Mouse (Mus musculus): ENCODE measurements around the gene Gm20388. TPM values are rescaled to one million over a fixed set of nuclear protein-coding genes. Genes with fewer than 3 reads are reported as not detected.
A peak's percentile ranks its signal among the peaks of the same experiment; 100 is the strongest.

Gm20388 gene
- polyA plus RNA-seq, 1 experiment from 2014 or later: not detected

DNA sequence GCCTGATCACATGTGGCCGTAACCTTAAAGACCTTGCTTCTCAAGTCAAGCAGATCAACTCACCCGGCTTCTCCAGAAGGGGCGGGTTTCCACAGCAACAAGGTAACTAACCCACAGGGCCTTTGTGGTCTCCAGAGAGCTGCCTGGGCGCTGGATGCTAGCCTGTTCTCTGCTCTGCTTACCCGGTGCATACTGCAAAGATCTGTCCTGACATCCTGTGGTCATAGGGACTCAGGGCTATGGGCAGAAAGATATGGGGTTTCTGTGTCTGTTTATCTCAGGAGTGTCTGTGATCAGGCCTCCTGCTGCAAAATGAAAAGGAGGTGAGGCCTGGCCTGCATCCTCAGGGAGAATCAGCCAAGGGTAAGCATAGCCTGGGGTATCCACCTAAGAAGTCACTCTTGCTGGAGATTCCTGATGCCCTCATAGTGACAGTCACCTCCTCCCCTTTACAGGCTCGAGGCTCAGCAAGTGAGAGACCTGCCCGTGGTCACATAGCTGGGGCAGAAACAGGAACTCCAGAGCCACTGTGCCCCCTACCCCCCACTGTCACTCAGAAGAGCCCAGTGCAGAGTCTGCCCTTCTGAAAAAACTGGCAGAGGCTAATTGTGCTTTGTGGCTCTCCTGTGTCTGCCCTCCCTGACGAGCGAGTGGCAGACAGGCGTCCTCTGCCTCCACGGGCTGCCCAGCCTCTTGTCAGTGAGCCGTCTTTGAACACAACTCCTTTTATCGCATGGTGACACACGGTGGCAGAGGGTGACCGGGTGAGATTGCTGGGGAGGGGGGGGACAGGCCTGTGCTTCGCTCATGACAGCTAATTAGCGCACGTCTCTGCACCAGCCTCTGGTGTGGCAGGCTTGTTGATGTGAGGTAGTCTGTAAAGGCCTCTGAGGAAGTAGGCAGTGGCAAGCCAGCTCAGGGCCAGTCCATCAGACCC lies 383.0 kb downstream of the Gm20388 start:
- Histone ChIP-seq H3K27me3 (ENCODE audit: control insufficient read depth, insufficient read depth, low read length) (no peaks in the 10 kb centered on the region), H3K4me2 (ENCODE audit: low read depth, severe bottlenecking) (no peak overlapping the region), H3K4me1 (ENCODE audit: control insufficient read depth, insufficient read depth, low read length) (peaks cover 92% of the 10 kb centered on the region), H3K36me3 (ENCODE audit: control insufficient read depth, insufficient read depth, low read length) (no peaks in the 10 kb centered on the region; the same call in 1 of the 2 replicates), H3K27ac (replicated peaks; ENCODE audit: low read depth, low read length) (no peak overlapping the region; the same call in 1 of the 2 replicates), H3K9me3 (ENCODE audit: control insufficient read depth, low read length) (no peaks in the 10 kb centered on the region), H3K9ac (ENCODE audit: low read length) (peak overlapping the region; percentile 34; the same call in 1 of the 2 replicates), H3K4me3 (ENCODE audit: low read depth, low read length) (no peak overlapping the region)
- WGBS: 26% methylated on average over 18 of the region's 18 CpGs
- ATAC-seq (ENCODE audit: insufficient number of reproducible peaks, low FRiP score, low TSS enrichment, low read depth) (no peak), DNase-seq (ENCODE audit: low spot score) (no peak)

DNA sequence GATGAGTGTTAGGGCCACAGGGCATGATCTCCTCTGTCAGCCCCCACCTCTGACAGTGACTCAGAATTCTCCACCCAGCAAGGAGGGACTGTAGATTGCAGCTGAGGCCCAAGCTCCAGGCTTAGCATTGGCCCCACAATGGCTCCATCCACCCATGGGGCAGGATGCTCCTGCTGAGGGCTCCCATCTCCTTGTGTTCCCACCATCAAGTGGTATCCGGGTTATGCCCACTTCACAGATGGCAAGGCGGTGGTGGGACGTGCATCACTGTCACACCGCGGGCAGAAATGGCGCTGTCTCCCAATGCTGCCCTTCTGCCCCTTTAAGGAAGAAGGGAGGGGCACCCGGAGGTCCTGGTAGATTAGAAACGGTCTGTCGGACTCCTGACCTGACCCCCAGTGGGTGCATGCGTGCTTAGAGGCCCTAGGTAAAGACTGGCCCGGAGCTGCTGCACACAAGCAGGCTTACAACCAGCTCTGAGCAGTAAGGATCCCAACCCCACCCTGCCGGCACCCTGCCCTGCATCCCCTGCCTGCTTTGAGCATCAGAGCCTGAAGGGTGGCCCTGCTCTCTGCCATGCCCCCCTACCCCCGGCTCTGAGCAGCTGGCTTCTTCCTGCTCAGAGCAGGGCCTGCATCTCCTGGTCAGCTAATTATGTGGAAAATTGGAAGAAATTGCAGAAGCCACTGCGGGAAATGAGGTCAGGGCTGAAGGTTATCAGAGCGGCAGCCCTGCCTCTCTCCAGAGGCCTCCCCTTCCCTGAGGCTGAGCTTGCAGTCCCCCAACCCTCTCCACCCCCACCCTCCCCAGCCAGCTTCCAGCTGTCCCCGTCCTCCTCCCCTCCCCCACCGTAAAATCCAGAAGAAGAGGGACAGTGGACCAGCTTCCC lies 384.6 kb downstream of the Gm20388 start:
- DNase-seq (ENCODE audit: low spot score): no peak
- H3K27ac ChIP-seq (replicated peaks; ENCODE audit: low read depth, low read length): peak overlapping the region; percentile 30; the same call in 1 of the 2 replicates
- no peaks in the 10 kb centered on the region for H3K9me3 ChIP-seq (ENCODE audit: control insufficient read depth, low read length)
- 18% methylated on average over 17 of the region's 17 CpGs for WGBS
- H3K4me1 ChIP-seq (ENCODE audit: control insufficient read depth, insufficient read depth, low read length): peaks cover 89% of the 10 kb centered on the region
- H3K27me3 ChIP-seq (ENCODE audit: control insufficient read depth, insufficient read depth, low read length): no peaks in the 10 kb centered on the region
- ATAC-seq (ENCODE audit: insufficient number of reproducible peaks, low FRiP score, low TSS enrichment, low read depth): no peak
- H3K4me2 ChIP-seq (ENCODE audit: low read depth, severe bottlenecking): peak overlapping the region; percentile 24; the same call in 1 of the 2 replicates
- H3K36me3 ChIP-seq (ENCODE audit: control insufficient read depth, insufficient read depth, low read length): no peaks in the 10 kb centered on the region; the same call in 1 of the 2 replicates
- H3K9ac ChIP-seq (ENCODE audit: low read length): peak overlapping the region; percentile 43
- no peak overlapping the region for H3K4me3 ChIP-seq (ENCODE audit: low read depth, low read length)

DNA sequence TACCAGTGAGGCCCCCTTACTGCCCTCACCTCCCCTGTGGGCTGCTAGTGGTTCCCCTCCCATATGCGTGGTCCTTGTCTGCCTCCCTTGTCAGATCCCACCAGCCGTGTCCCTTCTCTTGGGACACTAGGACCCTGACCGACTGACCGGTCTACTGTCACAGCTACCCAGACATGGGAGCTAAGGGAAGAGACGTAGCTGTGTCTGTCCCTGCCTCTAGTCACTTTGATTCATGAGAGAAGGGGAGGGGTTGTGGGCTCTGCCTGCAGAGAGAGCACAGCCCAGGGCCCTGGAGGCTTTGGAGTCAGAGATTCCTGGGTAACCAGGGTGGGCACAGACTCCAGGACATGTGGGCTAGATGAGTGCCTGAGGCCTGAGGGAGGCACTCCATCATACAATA lies 386.4 kb downstream of the Gm20388 start:
- H3K4me1 ChIP-seq (ENCODE audit: control insufficient read depth, insufficient read depth, low read length): peaks cover 86% of the 10 kb centered on the region
- no peaks in the 10 kb centered on the region for H3K27me3 ChIP-seq (ENCODE audit: control insufficient read depth, insufficient read depth, low read length)
- H3K9me3 ChIP-seq (ENCODE audit: control insufficient read depth, low read length): no peaks in the 10 kb centered on the region
- H3K9ac ChIP-seq (ENCODE audit: low read length): no peak overlapping the region
- no peaks in the 10 kb centered on the region; the same call in 1 of the 2 replicates for H3K36me3 ChIP-seq (ENCODE audit: control insufficient read depth, insufficient read depth, low read length)
- no peak overlapping the region for H3K4me3 ChIP-seq (ENCODE audit: low read depth, low read length)
- no peak overlapping the region for H3K4me2 ChIP-seq (ENCODE audit: low read depth, severe bottlenecking)
- 22% methylated on average over 5 of the region's 5 CpGs for WGBS
- DNase-seq (ENCODE audit: low spot score) (no peak), ATAC-seq (ENCODE audit: insufficient number of reproducible peaks, low FRiP score, low TSS enrichment, low read depth) (no peak)
- peak overlapping the region; percentile 10; the same call in 1 of the 2 replicates for H3K27ac ChIP-seq (replicated peaks; ENCODE audit: low read depth, low read length)

DNA sequence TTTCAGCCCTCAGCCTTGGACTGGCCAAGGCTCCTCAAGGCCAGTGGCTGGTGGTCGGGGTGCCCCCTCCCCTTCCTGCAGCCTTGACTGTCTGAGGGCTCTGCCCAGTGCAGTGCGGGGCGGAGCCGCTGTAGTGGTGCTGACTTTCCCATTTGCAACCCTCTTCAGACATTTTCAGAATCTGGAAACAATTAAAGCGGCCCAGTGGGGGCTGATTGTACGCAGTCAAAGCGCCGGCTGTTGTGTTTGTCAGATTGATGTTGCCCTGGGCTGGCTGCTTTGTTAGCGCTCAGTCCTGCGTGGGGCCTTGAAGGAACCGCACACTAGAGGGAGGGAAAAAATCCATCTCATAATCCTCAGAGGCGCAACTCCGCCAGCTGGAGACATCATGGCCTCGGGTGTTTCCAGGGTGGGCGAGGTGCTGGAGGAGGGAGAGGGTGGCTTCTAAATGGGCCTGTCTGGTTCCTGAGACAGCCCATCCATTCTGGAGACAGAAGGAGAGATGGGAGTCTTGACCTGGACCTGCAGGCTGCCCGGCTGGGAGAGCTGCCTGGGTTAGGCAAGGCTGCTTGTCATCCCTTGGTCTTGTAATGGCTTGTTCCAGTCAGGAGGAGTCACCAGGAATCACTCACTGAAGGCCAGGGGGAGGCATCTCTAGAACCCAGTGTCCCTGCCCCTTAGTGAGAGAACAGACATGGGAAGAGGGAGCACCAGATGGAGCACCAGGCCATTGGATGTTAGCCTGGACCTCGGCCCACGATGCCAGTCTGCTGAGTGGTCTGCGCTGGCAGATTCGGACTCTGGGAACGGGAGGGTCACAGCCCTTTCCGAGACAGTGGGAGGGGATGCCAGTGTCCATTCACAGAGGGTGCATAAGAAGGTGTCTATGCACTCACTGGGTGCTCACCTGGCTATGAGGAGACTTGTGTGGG lies 388.2 kb downstream of the Gm20388 start:
- Histone ChIP-seq H3K4me1 (ENCODE audit: control insufficient read depth, insufficient read depth, low read length) (peaks cover 71% of the 10 kb centered on the region), H3K4me2 (ENCODE audit: low read depth, severe bottlenecking) (peak overlapping the region; percentile 12; the same call in 1 of the 2 replicates), H3K4me3 (ENCODE audit: low read depth, low read length) (no peak overlapping the region), H3K27ac (replicated peaks; ENCODE audit: low read depth, low read length) (peak overlapping the region; percentile 83), H3K9ac (ENCODE audit: low read length) (no peak overlapping the region; the same call in 1 of the 2 replicates), H3K27me3 (ENCODE audit: control insufficient read depth, insufficient read depth, low read length) (no peaks in the 10 kb centered on the region), H3K36me3 (ENCODE audit: control insufficient read depth, insufficient read depth, low read length) (no peaks in the 10 kb centered on the region), H3K9me3 (ENCODE audit: control insufficient read depth, low read length) (no peaks in the 10 kb centered on the region)
- ATAC-seq (ENCODE audit: insufficient number of reproducible peaks, low FRiP score, low TSS enrichment, low read depth) (peak; percentile 75), DNase-seq (ENCODE audit: low spot score) (peak; percentile 89)
- 28% methylated on average over 22 of the region's 22 CpGs for WGBS

DNA sequence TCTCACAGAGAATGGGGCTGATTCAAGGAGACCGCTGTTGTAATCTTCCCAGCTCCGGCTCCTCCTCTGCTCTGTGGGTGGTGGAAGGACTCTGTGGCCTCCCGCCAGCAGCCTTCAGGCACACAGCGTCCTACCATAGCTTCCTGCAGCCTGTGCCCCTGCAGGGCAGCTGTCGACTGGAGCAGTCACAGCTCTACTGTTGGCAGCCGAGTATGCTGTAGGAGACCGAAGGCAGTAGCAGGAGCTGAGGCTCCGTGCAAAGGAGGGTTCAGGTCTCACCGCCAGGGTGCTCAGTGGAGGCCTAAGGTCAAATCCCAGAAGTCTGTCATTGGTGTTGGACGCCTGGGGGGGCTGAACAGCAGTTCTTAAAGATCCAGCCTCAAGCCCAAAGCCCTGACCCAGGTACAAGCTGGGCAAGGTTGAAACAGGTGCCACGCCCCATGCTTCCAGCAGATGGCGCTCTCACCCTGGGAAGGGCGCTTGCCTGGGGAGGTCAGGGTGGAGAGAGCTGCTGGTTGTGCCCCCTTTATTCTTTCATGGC lies 390.0 kb downstream of the Gm20388 start:
- no peak overlapping the region for H3K27ac ChIP-seq (replicated peaks; ENCODE audit: low read depth, low read length)
- no peaks in the 10 kb centered on the region for H3K36me3 ChIP-seq (ENCODE audit: control insufficient read depth, insufficient read depth, low read length)
- peaks cover 64% of the 10 kb centered on the region for H3K4me1 ChIP-seq (ENCODE audit: control insufficient read depth, insufficient read depth, low read length)
- H3K9me3 ChIP-seq (ENCODE audit: control insufficient read depth, low read length): no peaks in the 10 kb centered on the region
- ATAC-seq (ENCODE audit: insufficient number of reproducible peaks, low FRiP score, low TSS enrichment, low read depth): no peak
- H3K4me2 ChIP-seq (ENCODE audit: low read depth, severe bottlenecking): peak overlapping the region; percentile 25
- H3K4me3 ChIP-seq (ENCODE audit: low read depth, low read length): no peak overlapping the region
- DNase-seq (ENCODE audit: low spot score): peak; percentile 88
- H3K9ac ChIP-seq (ENCODE audit: low read length): peak overlapping the region; percentile 13; the same call in 1 of the 2 replicates
- 9% methylated on average over 13 of the region's 13 CpGs for WGBS
- no peaks in the 10 kb centered on the region for H3K27me3 ChIP-seq (ENCODE audit: control insufficient read depth, insufficient read depth, low read length)

DNA sequence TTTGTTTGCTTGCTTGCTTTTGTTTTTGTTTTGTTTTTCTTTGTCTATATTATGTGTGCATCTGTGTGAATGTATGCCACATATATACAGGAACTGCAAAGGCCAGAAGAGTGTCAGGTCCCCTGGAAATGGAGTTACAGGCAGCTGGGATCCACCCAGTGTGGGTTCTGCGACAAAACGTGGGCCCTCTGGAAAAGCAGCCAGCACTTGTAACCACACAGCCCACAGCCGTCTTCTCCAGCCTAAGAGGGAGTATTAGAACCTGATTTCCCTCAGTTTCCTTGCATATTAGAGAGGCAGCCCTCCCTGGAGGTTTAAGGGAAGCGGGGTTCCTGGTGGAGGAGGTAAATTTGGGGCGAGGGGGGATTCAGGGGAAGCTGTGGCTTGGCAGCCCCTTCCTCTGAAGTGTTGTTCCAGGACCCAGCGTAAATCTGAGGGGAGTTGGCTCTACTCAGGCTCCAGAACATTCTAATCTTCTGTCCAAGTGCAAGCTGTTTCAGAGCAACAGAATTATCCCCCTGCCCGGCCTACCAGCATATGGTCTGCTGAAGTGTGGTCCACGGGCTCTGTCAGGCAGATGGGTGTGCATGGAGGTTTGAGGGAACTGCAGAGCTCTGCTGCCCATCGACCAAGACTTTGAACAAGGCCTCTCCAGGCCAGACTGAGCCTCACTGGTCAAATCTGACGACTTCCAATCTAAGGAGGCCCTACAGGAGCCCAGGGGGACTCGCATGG lies 392.5 kb downstream of the Gm20388 start:
- WGBS: 66% methylated on average over 11 of the region's 11 CpGs
- Histone ChIP-seq H3K4me1 (ENCODE audit: control insufficient read depth, insufficient read depth, low read length) (peaks cover 50% of the 10 kb centered on the region), H3K27ac (replicated peaks; ENCODE audit: low read depth, low read length) (peak overlapping the region; percentile 61; the same call in 1 of the 2 replicates), H3K27me3 (ENCODE audit: control insufficient read depth, insufficient read depth, low read length) (no peaks in the 10 kb centered on the region), H3K4me2 (ENCODE audit: low read depth, severe bottlenecking) (no peak overlapping the region), H3K9ac (ENCODE audit: low read length) (no peak overlapping the region), H3K4me3 (ENCODE audit: low read depth, low read length) (no peak overlapping the region), H3K36me3 (ENCODE audit: control insufficient read depth, insufficient read depth, low read length) (no peaks in the 10 kb centered on the region), H3K9me3 (ENCODE audit: control insufficient read depth, low read length) (no peaks in the 10 kb centered on the region)
- ATAC-seq (ENCODE audit: insufficient number of reproducible peaks, low FRiP score, low TSS enrichment, low read depth) (no peak), DNase-seq (ENCODE audit: low spot score) (no peak)

DNA sequence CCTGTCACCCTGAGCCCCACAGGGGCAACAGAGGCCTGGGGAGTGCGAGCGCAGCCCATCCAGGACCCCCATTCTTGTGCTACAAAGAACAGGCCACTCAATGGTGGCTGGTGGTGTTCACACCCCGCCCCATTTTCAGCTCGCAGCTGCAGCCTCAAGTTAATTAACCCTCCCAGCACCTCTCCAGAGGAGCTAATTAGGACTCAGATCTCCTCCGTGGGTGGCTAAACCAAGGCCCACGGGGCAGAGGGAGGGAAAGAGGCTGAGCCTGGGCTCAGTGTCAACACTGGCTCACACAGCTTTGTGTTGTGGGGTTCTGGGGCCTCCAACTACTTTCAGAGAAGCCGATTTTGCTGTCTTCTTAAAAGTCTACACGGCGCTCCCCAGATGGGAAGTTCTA lies 393.5 kb downstream of the Gm20388 start:
- no peak overlapping the region for H3K4me3 ChIP-seq (ENCODE audit: low read depth, low read length)
- peak overlapping the region; percentile 61 for H3K27ac ChIP-seq (replicated peaks; ENCODE audit: low read depth, low read length)
- 37% methylated on average over 9 of the region's 9 CpGs for WGBS
- H3K4me2 ChIP-seq (ENCODE audit: low read depth, severe bottlenecking): no peak overlapping the region
- no peak for ATAC-seq (ENCODE audit: insufficient number of reproducible peaks, low FRiP score, low TSS enrichment, low read depth)
- peak overlapping the region; percentile 9; the same call in 1 of the 2 replicates for H3K9ac ChIP-seq (ENCODE audit: low read length)
- H3K4me1 ChIP-seq (ENCODE audit: control insufficient read depth, insufficient read depth, low read length): peaks cover 50% of the 10 kb centered on the region
- no peaks in the 10 kb centered on the region for H3K27me3 ChIP-seq (ENCODE audit: control insufficient read depth, insufficient read depth, low read length)
- no peaks in the 10 kb centered on the region for H3K36me3 ChIP-seq (ENCODE audit: control insufficient read depth, insufficient read depth, low read length)
- no peaks in the 10 kb centered on the region for H3K9me3 ChIP-seq (ENCODE audit: control insufficient read depth, low read length)
- DNase-seq (ENCODE audit: low spot score): no peak
